Mouse (Mus musculus) MEL (cell line): Measurements from ENCODE around the gene Kcng3. TPM values are rescaled to one million over a fixed set of nuclear protein-coding genes. Genes with fewer than 3 reads are reported as not detected.

ENCODE experiments used
- DNase-seq: peaks from one replicate; pipeline ENCODE4 v3.0.0; 2011; ENCODE audit warnings: low read depth, low spot score
- H3K27ac ChIP-seq: 2 replicates; pipeline ENCODE4 v1.5.1; 2012; ENCODE audit warnings: low read depth, mild to moderate bottlenecking, control low read depth, low read length, moderate library complexity; ENCODE audit not compliant: control insufficient read depth
- H3K27me3 ChIP-seq, 2 experiments: fragments of 150-350 bp in 1 of 2; sonication (generic) in 1 of 2; 2 replicates each; pipeline ENCODE4 v1.6.1; 2012; ENCODE audit warnings: low read length in 2 of 2, mild to moderate bottlenecking in 2 of 2, improper control_type of control experiment in 1 of 2, moderate library complexity in 1 of 2; ENCODE audit not compliant: insufficient read depth in 2 of 2, control insufficient read depth in 1 of 2
- H3K36me3 ChIP-seq, 2 experiments: 2 replicates each; pipeline ENCODE4 v1.6.1; 2012 to 2014; ENCODE audit warnings: low read length in 2 of 2, improper control_type of control experiment in 1 of 2, inconsistent platforms in 1 of 2, mild to moderate bottlenecking in 1 of 2; ENCODE audit not compliant: insufficient read depth in 2 of 2, control insufficient read depth in 1 of 2
- H3K4me1 ChIP-seq, 2 experiments: fragments of 150-350 bp in 1 of 2; sonication (generic) in 1 of 2; 2 replicates each; pipeline ENCODE4 v1.6.1; 2012; ENCODE audit warnings: low read length in 2 of 2, improper control_type of control experiment in 1 of 2, mild to moderate bottlenecking in 1 of 2; ENCODE audit not compliant: insufficient read depth in 2 of 2, control insufficient read depth in 1 of 2
- H3K4me3 ChIP-seq, 2 experiments: fragments of 150-350 bp in 1 of 2; sonication (generic) in 1 of 2; 2 replicates each; pipeline ENCODE4 v1.5.1; 2012; ENCODE audit warnings: low read depth in 2 of 2, low read length in 2 of 2, mild to moderate bottlenecking in 2 of 2, moderate library complexity in 2 of 2, control low read depth in 1 of 2, improper control_type of control experiment in 1 of 2; ENCODE audit not compliant: control insufficient read depth in 1 of 2, insufficient read depth in 1 of 2
- H3K79me2 ChIP-seq: 2 replicates; pipeline ENCODE4 v1.6.1; 2012; ENCODE audit warnings: mild to moderate bottlenecking, low read length, moderate library complexity; ENCODE audit not compliant: control insufficient read depth, poor library complexity, insufficient read depth
- H3K9ac ChIP-seq: 2 replicates; pipeline ENCODE4 v1.6.1; 2012; ENCODE audit warnings: low read depth, mild to moderate bottlenecking, control low read depth, low read length, moderate library complexity; ENCODE audit not compliant: control insufficient read depth, poor library complexity, severe bottlenecking
- H3K9me3 ChIP-seq: fragments of 150-350 bp; sonication (generic); replicated peaks from 2 replicates; pipeline ENCODE4 v1.6.1; 2012; ENCODE audit warnings: mild to moderate bottlenecking, low read length, improper control_type of control experiment, moderate library complexity; ENCODE audit not compliant: insufficient read depth
- HCFC1 ChIP-seq: IDR thresholded peaks from 2 replicates; pipeline ENCODE4 v1.6.1; 2012; ENCODE audit warnings: low read depth, mild to moderate bottlenecking, inconsistent platforms, low read length, improper control_type of control experiment, moderate library complexity
- MXI1 ChIP-seq: IDR thresholded peaks from 2 replicates; pipeline ENCODE4 v1.6.1; 2011; ENCODE audit warnings: mild to moderate bottlenecking, low read depth, low read length, improper control_type of control experiment
- POLR2A ChIP-seq, 2 experiments: IDR thresholded peaks; 2 replicates each; pipeline ENCODE4 v1.6.1; 2011 to 2012; ENCODE audit warnings: low read length in 2 of 2, mild to moderate bottlenecking in 2 of 2, control low read depth in 1 of 2, improper control_type of control experiment in 1 of 2, low read depth in 1 of 2, moderate library complexity in 1 of 2; ENCODE audit not compliant: control insufficient read depth in 1 of 2, insufficient read depth in 1 of 2, poor library complexity in 1 of 2
- POLR2AphosphoS2 ChIP-seq: IDR thresholded peaks from 2 replicates; pipeline ENCODE4 v1.6.1; 2011; ENCODE audit warnings: low read length, improper control_type of control experiment
- POLR2AphosphoS5 ChIP-seq: IDR thresholded peaks from 2 replicates; pipeline ENCODE4 v1.6.1; 2012; ENCODE audit warnings: low read depth, borderline replicate concordance, mild to moderate bottlenecking, inconsistent platforms, low read length, moderate library complexity, mixed read lengths
- TCF12 ChIP-seq: IDR thresholded peaks from 2 replicates; pipeline ENCODE4 v1.6.1; 2014; ENCODE audit warnings: low read depth, mild to moderate bottlenecking, inconsistent platforms, low read length, improper control_type of control experiment, moderate library complexity
- ZNF384 ChIP-seq: IDR thresholded peaks from 2 replicates; pipeline ENCODE4 v1.6.1; 2012; ENCODE audit warnings: low read depth, mild to moderate bottlenecking, inconsistent platforms, low read length, improper control_type of control experiment
- polyA plus RNA-seq, 2 experiments: library from polyadenylated mRNA; stranded (reverse) in 1 of 2; unstranded in 1 of 2; fragments of >175 nt in 1 of 2; fragments of >200 nt in 1 of 2; gene quantifications; 2 replicates each; pipeline versions ENCODE4 v1.2.1 to v1.2.4; 2012; ENCODE audit warnings: low replicate concordance in 2 of 2, low read depth in 1 of 2; ENCODE audit not compliant: insufficient read length in 2 of 2, insufficient read depth in 1 of 2, missing spikeins in 1 of 2
- total RNA-seq: library from RNA; depleted of rRNA; stranded (reverse); fragments of 300-350 nt; gene quantifications from 2 replicates; pipeline ENCODE4 v1.2.3, GENCODE M21; 2012; rRNA removed

Gene Kcng3
- total and polyA plus RNA-seq, 3 experiments: not detected

DNA sequence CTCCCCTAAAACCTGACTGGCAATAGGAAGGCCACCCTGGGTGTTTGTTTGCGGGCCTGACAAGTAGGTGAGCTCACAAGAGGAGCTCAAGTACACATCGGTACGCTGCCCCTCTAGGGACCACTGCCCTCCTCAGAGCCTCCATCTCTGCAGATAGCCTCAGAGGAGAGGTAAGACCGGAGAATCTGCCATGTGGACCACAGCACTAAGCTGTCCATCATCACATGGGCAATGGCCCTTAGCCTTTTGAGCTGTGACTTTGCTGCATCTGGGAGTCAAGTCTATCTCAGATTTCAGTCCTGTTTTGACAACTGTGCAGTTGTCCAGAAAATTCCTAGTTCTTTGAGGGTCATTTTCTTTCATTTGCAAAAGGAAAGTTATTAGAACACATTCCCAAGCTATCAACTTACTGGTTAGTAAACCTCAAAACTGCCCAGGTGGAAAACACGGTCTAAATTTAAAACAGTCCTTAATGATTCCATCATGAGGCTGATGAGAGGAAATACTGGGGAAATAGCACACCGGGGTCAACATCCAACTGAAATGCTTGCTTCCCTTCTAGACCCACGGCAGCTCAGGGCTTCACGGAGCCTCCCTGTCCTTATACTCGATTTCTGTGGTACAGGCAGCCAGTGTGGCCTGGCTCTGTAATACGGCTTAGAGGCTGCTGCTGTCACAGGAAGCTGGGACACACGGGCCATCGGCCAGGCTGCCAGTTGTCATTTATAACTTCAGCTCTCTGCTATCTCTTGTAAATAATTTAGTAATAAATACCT is 92.2 kb downstream of the Kcng3 start:
- H3K4me3 ChIP-seq: no peak overlapping the region
- H3K9ac ChIP-seq: no peak overlapping the region
- H3K27me3 ChIP-seq: peaks cover 2 to 3% of the 10 kb centered on the region in 2 experiments
- no peaks in the 10 kb centered on the region for H3K4me1 ChIP-seq
- H3K79me2 ChIP-seq: no peaks in the 10 kb centered on the region
- H3K36me3 ChIP-seq: no peaks in the 10 kb centered on the region
- H3K27ac ChIP-seq: no peak overlapping the region
- H3K9me3 ChIP-seq: no peaks in the 10 kb centered on the region
- TF ChIP-seq MXI1: no peak
- TF ChIP-seq POLR2A (IDR thresholded peaks at IDR 0.05; ENCODE audit: control insufficient read depth in 1 of 2, insufficient read depth in 1 of 2, low read depth in 1 of 2, low read length in 2 of 2, poor library complexity in 1 of 2): no peak
- TF ChIP-seq HCFC1: no peak
- DNase-seq: no peak

DNA sequence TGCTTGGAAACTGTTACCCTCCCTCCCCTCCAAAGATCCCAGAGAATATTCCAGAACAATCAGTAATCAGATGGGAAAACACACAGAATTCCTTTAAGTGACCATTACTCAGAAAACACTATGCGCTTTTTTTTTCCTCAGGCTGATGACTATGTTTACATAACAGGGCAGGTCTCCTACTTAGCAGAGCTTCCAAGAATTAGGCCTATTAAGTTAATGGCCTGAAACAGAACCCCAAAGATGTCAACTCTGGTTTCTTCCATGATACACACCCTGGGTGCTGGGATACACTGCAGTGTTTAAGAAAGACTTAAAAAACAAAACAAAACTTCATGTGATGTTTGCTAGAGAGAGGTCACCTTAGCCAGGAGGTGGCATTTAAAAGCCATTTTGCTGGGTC is 93.0 kb downstream of the Kcng3 start:
- Histone ChIP-seq H3K4me3 (no peak overlapping the region), H3K36me3 (no peaks in the 10 kb centered on the region), H3K9me3 (no peaks in the 10 kb centered on the region), H3K79me2 (no peaks in the 10 kb centered on the region), H3K9ac (no peak overlapping the region), H3K27me3 (peaks cover 2 to 3% of the 10 kb centered on the region in 2 experiments), H3K27ac (no peak overlapping the region), H3K4me1 (no peaks in the 10 kb centered on the region)
- TF ChIP-seq POLR2AphosphoS5: no peak
- DNase-seq: no peak

DNA sequence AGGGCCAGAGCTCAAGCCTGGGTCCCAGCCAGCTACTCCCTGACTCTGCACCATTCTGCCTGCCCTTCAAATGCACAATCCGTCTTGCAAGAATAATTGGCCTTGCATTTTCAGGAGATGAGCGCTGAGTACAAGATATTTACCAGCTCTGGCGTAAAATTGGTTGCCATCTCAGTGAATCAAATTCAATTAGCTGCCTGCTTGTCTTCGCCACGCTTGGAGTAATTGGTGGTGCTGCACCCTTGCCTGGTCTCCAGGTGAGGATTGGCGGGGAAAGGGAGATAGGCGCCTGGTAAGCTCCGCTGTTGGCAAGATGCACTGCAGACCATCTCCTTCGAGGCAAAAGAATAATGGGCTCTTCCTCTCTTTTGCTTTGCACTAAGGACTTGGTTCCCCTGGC is 93.6 kb downstream of the Kcng3 start:
- Histone ChIP-seq H3K4me1 (no peaks in the 10 kb centered on the region), H3K79me2 (no peaks in the 10 kb centered on the region), H3K4me3 (no peak overlapping the region), H3K9ac (no peak overlapping the region), H3K27ac (no peak overlapping the region), H3K9me3 (no peaks in the 10 kb centered on the region)
- TF ChIP-seq ZNF384 (no peak), POLR2AphosphoS2 (no peak), TCF12 (no peak), POLR2AphosphoS5 (no peak)
- TF ChIP-seq, all 39 proteins: peak for 0
- no peak for DNase-seq
- H3K27me3 ChIP-seq: peaks cover 2 to 3% of the 10 kb centered on the region in 2 experiments
- H3K36me3 ChIP-seq: no peaks in the 10 kb centered on the region

Other genes starting within 250 kb of the Kcng3 start
- gene Cox7a2l, start 114.6 kb downstream of the Kcng3 start, total RNA-seq: 203 and 206 TPM in 2 replicates
- gene Cox7a2l, start 114.6 kb downstream of the Kcng3 start, polyA plus RNA-seq: 100 to 1,000 TPM in 1 of 2 experiments, not detected in 1; 206 TPM
- gene Mta3, start 74.3 kb upstream of the Kcng3 start, total RNA-seq: 25.1 and 28.8 TPM in 2 replicates
- 10 to 100 TPM in 1 of 2 experiments, not detected in 1; 58.2 TPM for gene Mta3, start 74.3 kb upstream of the Kcng3 start, polyA plus RNA-seq
- gene Haao, start 216.1 kb upstream of the Kcng3 start, total RNA-seq: 1.2 and 1.5 TPM in 2 replicates
- 1 to 10 TPM in 1 of 2 experiments, not detected in 1; 2.8 TPM for gene Haao, start 216.1 kb upstream of the Kcng3 start, polyA plus RNA-seq